Mouse (Mus musculus): ENCODE measurements at regions not wholly inside any gene's neighbourhood (a gene's known extent, or its start where the extent isn't known, plus 50 kb on each side); places are given as distances from the start of the nearest gene placed in this dataset.

DNA sequence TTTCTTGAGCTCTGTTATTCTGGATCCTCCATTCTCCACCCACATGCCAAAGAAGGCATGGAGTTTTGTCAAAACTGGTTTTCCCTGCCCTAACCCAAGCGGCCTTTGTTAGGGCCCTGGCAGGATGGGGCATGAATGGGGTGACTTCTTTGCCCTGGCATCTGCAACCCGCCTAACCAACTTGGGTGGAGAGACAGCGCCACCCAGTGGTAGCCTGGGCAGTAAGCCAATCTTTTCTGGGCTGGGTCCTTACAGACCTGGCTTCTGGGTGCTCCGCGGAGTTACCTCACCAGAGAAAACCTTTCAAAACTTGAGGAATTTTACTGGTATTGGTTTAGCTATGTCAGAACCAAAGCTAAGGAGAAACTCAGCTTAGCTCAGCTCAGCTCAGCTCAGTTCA, 51.8 kb upstream of the Pja1 start:
- ChIA-PET CTCF (interaction anchor here (0.8 to 2.0 kb wide), 16 partner anchors 9 to 389 kb away, joined by 3 to 18 read pairs (median 3); partner anchors contain the start of gene Efnb1), POLR2A (interaction anchor here (0.8 kb wide), 1 partner anchor 49 kb away, joined by 3 read pairs; no protein-coding TSS in a partner anchor)
- no peak for TF ChIP-seq CTCF (IDR thresholded peaks at IDR 0.05)
- H3K27me3 ChIP-seq, result peaks cover 15% of the 10 kb centered on the region
- in situ Hi-C loops (cut with MboI; ENCODE audit: low pct_unique_long_range_greater_than_20kb), result loop anchor here (5.0 to 10.0 kb wide), 2 partner anchors 71 to 298 kb away; no protein-coding TSS in a partner anchor
- DNase-seq (ENCODE audit: low read depth, low spot score), result no peak
- ATAC-seq, result peak; percentile 55

DNA sequence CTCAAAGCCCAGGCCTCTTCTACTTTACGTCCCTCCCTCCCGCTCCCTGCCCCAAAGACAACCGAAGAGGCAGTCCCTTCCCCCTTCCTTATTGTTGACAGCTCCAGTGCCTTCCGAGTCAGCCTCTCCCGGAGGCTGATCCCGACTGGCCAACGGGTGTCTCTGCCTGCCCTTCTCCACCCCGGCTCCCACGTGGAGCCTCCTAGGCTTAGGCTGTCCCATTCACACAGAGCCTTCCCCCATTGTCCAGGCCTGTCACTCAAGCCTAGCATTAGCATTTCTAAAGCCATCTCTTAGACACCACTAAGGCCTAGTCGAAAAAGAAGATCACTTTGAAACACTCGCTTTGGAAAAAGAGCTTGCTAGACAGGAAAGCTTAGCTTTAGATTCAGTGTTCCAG, 51.2 kb upstream of the Pja1 start:
- ChIA-PET CTCF (interaction anchor here (0.9 to 2.0 kb wide), 14 partner anchors 9 to 388 kb away, joined by 3 to 18 read pairs (median 3); partner anchors contain the start of gene Efnb1), POLR2A (interaction anchor here (0.8 to 1.0 kb wide), 2 partner anchors 49 to 53 kb away, joined by 3 read pairs; no protein-coding TSS in a partner anchor)
- peaks cover 13% of the 10 kb centered on the region for H3K27me3 ChIP-seq
- in situ Hi-C loops (cut with MboI; ENCODE audit: low pct_unique_long_range_greater_than_20kb), result loop anchor here (5.0 to 10.0 kb wide), 2 partner anchors 70 to 297 kb away; no protein-coding TSS in a partner anchor
- DNase-seq (ENCODE audit: low read depth, low spot score) (no peak), ATAC-seq (no peak)
- TF ChIP-seq CTCF (IDR thresholded peaks at IDR 0.05), result no peak

DNA sequence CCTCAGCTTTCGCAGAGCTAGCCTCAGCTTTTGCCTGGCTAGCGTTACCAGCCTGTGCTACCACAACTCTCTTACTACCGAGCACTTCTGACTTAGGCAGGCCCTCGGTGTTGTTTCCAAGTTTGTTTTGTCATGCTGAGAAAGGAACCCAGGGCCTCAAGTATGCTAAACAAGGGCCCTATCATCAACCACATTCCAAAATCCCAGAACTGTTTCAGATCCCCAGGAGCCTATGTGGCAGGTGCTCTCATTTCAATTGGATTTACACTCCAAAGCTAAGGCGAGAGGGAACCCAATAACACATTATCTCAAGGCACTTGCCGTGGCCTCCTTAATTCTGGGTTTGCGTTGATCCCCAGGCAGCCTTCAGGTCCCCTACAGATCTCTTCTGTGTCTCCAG, 50.8 kb upstream of the Pja1 start:
- ATAC-seq (no peak), DNase-seq (ENCODE audit: low read depth, low spot score) (no peak)
- POLR2A ChIA-PET, result interaction anchor here (0.8 to 1.0 kb wide), 2 partner anchors 50 to 53 kb away, joined by 3 read pairs; no protein-coding TSS in a partner anchor
- H3K27me3 ChIP-seq, result peaks cover 13% of the 10 kb centered on the region
- CTCF ChIA-PET, result interaction anchor here (0.9 to 2.0 kb wide), 8 partner anchors 8 to 386 kb away, joined by 3 to 18 read pairs (median 4); partner anchors contain the start of gene Efnb1
- in situ Hi-C loops (cut with MboI; ENCODE audit: low pct_unique_long_range_greater_than_20kb), result loop anchor here (5.0 to 10.0 kb wide), 2 partner anchors 70 to 297 kb away; no protein-coding TSS in a partner anchor
- TF ChIP-seq CTCF (IDR thresholded peaks at IDR 0.05), result no peak

Measured in Patski (cell line).